Mouse (Mus musculus) limb, embryonic 11.5 days (tissue): ENCODE measurements around the gene Gm37419. TPM values are rescaled to one million over a fixed set of nuclear protein-coding genes. Genes with fewer than 3 reads are reported as not detected.

Experiments
- ATAC-seq: fragments of 200-750 bp; cut with Nextera tagmentation; 2 replicates; pipeline ENCODE4 v1.8.0; 2017; ENCODE audit warnings: low read depth; ENCODE audit not compliant: insufficient number of reproducible peaks, low FRiP score, low TSS enrichment
- DNase-seq: peaks from one replicate; pipeline ENCODE4 v3.0.0-alpha.2; 2015; ENCODE audit warnings: low spot score
- H3K27ac ChIP-seq: fragments of 300-500 bp; sonication (generic); replicated peaks from 2 replicates; pipeline ENCODE4 v1.5.1; 2014; ENCODE audit warnings: low read depth, mild to moderate bottlenecking, low read length
- H3K27me3 ChIP-seq: fragments of 300-500 bp; sonication (generic); 2 replicates; pipeline ENCODE4 v1.6.1; 2014; ENCODE audit warnings: mild to moderate bottlenecking, low read length, mixed read lengths; ENCODE audit not compliant: control insufficient read depth, insufficient read depth
- H3K36me3 ChIP-seq: fragments of 300-500 bp; sonication (generic); 2 replicates; pipeline ENCODE4 v1.6.1; 2014; ENCODE audit warnings: mild to moderate bottlenecking, low read length, moderate library complexity, mixed read lengths; ENCODE audit not compliant: control insufficient read depth, insufficient read depth
- H3K4me1 ChIP-seq: fragments of 300-500 bp; sonication (generic); 2 replicates; pipeline ENCODE4 v1.6.1; 2014; ENCODE audit warnings: low read length, mixed read lengths; ENCODE audit not compliant: control insufficient read depth, insufficient read depth
- H3K4me2 ChIP-seq: fragments of 300-500 bp; sonication (generic); 2 replicates; pipeline ENCODE4 v1.6.1; 2014; ENCODE audit warnings: low read depth, mild to moderate bottlenecking, moderate library complexity; ENCODE audit not compliant: severe bottlenecking
- H3K4me3 ChIP-seq: fragments of 300-500 bp; sonication (generic); 2 replicates; pipeline ENCODE4 v1.5.1; 2014; ENCODE audit warnings: low read depth, low read length
- H3K9ac ChIP-seq: fragments of 300-500 bp; sonication (generic); 2 replicates; pipeline ENCODE4 v1.6.1; 2014; ENCODE audit warnings: mild to moderate bottlenecking, low read length
- H3K9me3 ChIP-seq: fragments of 300-500 bp; sonication (generic); 2 replicates; pipeline ENCODE4 v1.6.1; 2016; ENCODE audit warnings: low read length; ENCODE audit not compliant: control insufficient read depth
- WGBS: fragments of 180-500 bp; shearing (Covaris S2); extraction: QIAGEN DNeasy Blood & Tissue Kit; methylation state at CpG from one replicate; pipeline ENCODE4 v1.1.7; 2014; 5-methylcytosine and 5-hydroxymethylcytosine counted together
- polyA plus RNA-seq: library from polyadenylated mRNA; unstranded; fragments of >200 nt; fragmentation: Nextera tagmentation; extraction: Ambion mirVana; gene quantifications from 2 replicates; pipeline ENCODE4 v1.2.1, GENCODE M21; 2014

Gene Gm37419
- polyA plus RNA-seq, 1 experiment from 2014 or later = not detected

- no peaks in the 10 kb centered on the region for H3K36me3 ChIP-seq
- WGBS = 74% methylated on average over 22 of the region's 22 CpGs
- H3K27ac ChIP-seq = no peak overlapping the region
- DNase-seq = no peak
- no peak for ATAC-seq
- no peak overlapping the region for H3K4me2 ChIP-seq
- no peak overlapping the region for H3K4me3 ChIP-seq
- H3K27me3 ChIP-seq = no peaks in the 10 kb centered on the region
- no peaks in the 10 kb centered on the region for H3K9me3 ChIP-seq
- no peaks in the 10 kb centered on the region for H3K4me1 ChIP-seq
- H3K9ac ChIP-seq = no peak overlapping the region
Observed at GRCm38 (mm10) chr16:23963896-23964668, 24.2 kb upstream of the Gm37419 start.

GRCm38 (mm10) chr16:23964706-23965367, 23.4 kb upstream of the Gm37419 start:
- WGBS = 85% methylated on average over 14 of the region's 14 CpGs
- Histone ChIP-seq H3K9ac (no peak overlapping the region), H3K27me3 (no peaks in the 10 kb centered on the region), H3K4me2 (no peak overlapping the region), H3K4me3 (no peak overlapping the region), H3K27ac (no peak overlapping the region), H3K4me1 (no peaks in the 10 kb centered on the region), H3K36me3 (no peaks in the 10 kb centered on the region), H3K9me3 (no peaks in the 10 kb centered on the region)
- DNase-seq (no peak), ATAC-seq (no peak)

GRCm38 (mm10) chr16:23966066-23966465, 22.2 kb upstream of the Gm37419 start:
- Histone ChIP-seq H3K4me1 (no peaks in the 10 kb centered on the region), H3K27me3 (no peaks in the 10 kb centered on the region), H3K4me2 (no peak overlapping the region), H3K27ac (no peak overlapping the region), H3K9ac (no peak overlapping the region), H3K4me3 (no peak overlapping the region), H3K36me3 (no peaks in the 10 kb centered on the region), H3K9me3 (no peaks in the 10 kb centered on the region)
- no peak for DNase-seq
- ATAC-seq = no peak
- 88% methylated on average over 14 of the region's 14 CpGs for WGBS

- DNase-seq = no peak
- Histone ChIP-seq H3K9me3 (no peaks in the 10 kb centered on the region), H3K4me3 (no peak overlapping the region), H3K36me3 (no peaks in the 10 kb centered on the region), H3K27ac (no peak overlapping the region), H3K9ac (no peak overlapping the region), H3K4me1 (no peaks in the 10 kb centered on the region), H3K27me3 (no peaks in the 10 kb centered on the region), H3K4me2 (no peak overlapping the region)
- no peak for ATAC-seq
- WGBS = 82% methylated on average over 7 of the region's 7 CpGs
Observed at GRCm38 (mm10) chr16:23967301-23967700, 21.0 kb upstream of the Gm37419 start.

- Histone ChIP-seq H3K9me3 (no peaks in the 10 kb centered on the region), H3K4me1 (no peaks in the 10 kb centered on the region), H3K9ac (no peak overlapping the region), H3K4me2 (no peak overlapping the region), H3K27ac (no peak overlapping the region), H3K4me3 (no peak overlapping the region), H3K27me3 (no peaks in the 10 kb centered on the region), H3K36me3 (no peaks in the 10 kb centered on the region)
- 74% methylated on average over 4 of the region's 4 CpGs for WGBS
- DNase-seq (no peak), ATAC-seq (no peak)
Observed at GRCm38 (mm10) chr16:23968888-23969287, 19.4 kb upstream of the Gm37419 start.

- no peak for ATAC-seq
- no peak overlapping the region for H3K27ac ChIP-seq
- WGBS = 82% methylated on average over 14 of the region's 14 CpGs
Observed at GRCm38 (mm10) chr16:23969919-23970318, 18.4 kb upstream of the Gm37419 start.

GRCm38 (mm10) chr16:23972126-23972740, 16.0 kb upstream of the Gm37419 start:
- Histone ChIP-seq H3K27me3 (no peaks in the 10 kb centered on the region), H3K9ac (no peak overlapping the region), H3K4me2 (no peak overlapping the region), H3K9me3 (no peaks in the 10 kb centered on the region), H3K27ac (no peak overlapping the region), H3K4me1 (no peaks in the 10 kb centered on the region), H3K36me3 (no peaks in the 10 kb centered on the region), H3K4me3 (no peak overlapping the region)
- ATAC-seq (no peak), DNase-seq (no peak)
- 82% methylated on average over 20 of the region's 20 CpGs for WGBS

More at GRCm38 (mm10) chr16:23969919-23970318, 18.4 kb upstream of the Gm37419 start:
- Histone ChIP-seq H3K36me3 (no peaks in the 10 kb centered on the region), H3K4me3 (no peak overlapping the region), H3K9me3 (no peaks in the 10 kb centered on the region), H3K27me3 (no peaks in the 10 kb centered on the region), H3K4me2 (no peak overlapping the region), H3K4me1 (no peaks in the 10 kb centered on the region), H3K9ac (no peak overlapping the region)
- no peak for DNase-seq

- Histone ChIP-seq H3K27ac (no peak overlapping the region), H3K27me3 (no peaks in the 10 kb centered on the region), H3K9ac (no peak overlapping the region), H3K4me3 (no peak overlapping the region), H3K9me3 (no peaks in the 10 kb centered on the region), H3K4me2 (no peak overlapping the region), H3K4me1 (no peaks in the 10 kb centered on the region), H3K36me3 (no peaks in the 10 kb centered on the region)
- DNase-seq = no peak
- ATAC-seq = no peak
- 81% methylated on average over 11 of the region's 11 CpGs for WGBS
Observed at GRCm38 (mm10) chr16:23972901-23973300, 15.4 kb upstream of the Gm37419 start.
